Mouse (Mus musculus) cerebellum, adult 2 months (tissue): ENCODE data around the gene Itga5.

ENCODE experiments used
- CTCF ChIP-seq: fragments of 200-500 bp; IDR thresholded peaks from 2 replicates; pipeline ENCODE4 v1.5.1; 2011; ENCODE audit warnings: low read depth, mild to moderate bottlenecking, control low read depth, low read length, moderate library complexity, borderline replicate concordance; ENCODE audit not compliant: insufficient read depth
- POLR2A ChIP-seq: fragments of 200-500 bp; IDR thresholded peaks from 2 replicates; pipeline ENCODE4 v1.6.1; 2011; ENCODE audit warnings: low read length, control low read depth, borderline replicate concordance; ENCODE audit not compliant: insufficient read depth

GRCm38 (mm10) chr15:103357817-103358216, 8.7 kb downstream of the Itga5 start:
- no peak for TF ChIP-seq CTCF
- TF ChIP-seq POLR2A, result no peak
